Comparison of ENCODE assay signal across 8 mouse cellular contexts in genomic region chr12:105008752-105009178, GRCm38 (mm10). TPM values are rescaled to one million over a fixed set of nuclear protein-coding genes. Genes with fewer than 3 reads are reported as not detected.
DNase-seq lines count a peak whose midpoint lies in the region; ATAC-seq and TF ChIP-seq lines count a peak whose summit lies in the region.

No protein-coding gene starts in this region.

- H3K27ac ChIP-seq in testis, adult 2 months (ENCODE audit: control insufficient read depth, insufficient read depth, low read depth, low read length), result peak overlapping the region; percentile 59
- no peak overlapping the region for H3K27ac ChIP-seq in hindbrain, embryonic 12.5 days
- no peak overlapping the region for H3K27ac ChIP-seq in midbrain, embryonic 16.5 days (ENCODE audit: low read length)

- peak; percentile 56 for ATAC-seq in hindbrain, embryonic 12.5 days (ENCODE audit: low FRiP score)
- peak; percentile 67; the same call in 1 of the 2 replicates for ATAC-seq in midbrain, embryonic 16.5 days

- H3K4me1 ChIP-seq in testis, adult 2 months (ENCODE audit: control insufficient read depth, insufficient read depth, low read length), result peaks cover 16% of the 10 kb centered on the region
- peaks cover 19% of the 10 kb centered on the region for H3K4me1 ChIP-seq in hindbrain, embryonic 12.5 days
- peaks cover 11% of the 10 kb centered on the region for H3K4me1 ChIP-seq in midbrain, embryonic 16.5 days (ENCODE audit: control insufficient read depth, insufficient read depth, low read length)

- H3K27me3 ChIP-seq in testis, adult 2 months (ENCODE audit: control insufficient read depth, insufficient read depth, low read length), result no peaks in the 10 kb centered on the region
- peaks cover 57% of the 10 kb centered on the region for H3K27me3 ChIP-seq in hindbrain, embryonic 12.5 days
- peaks cover 34% of the 10 kb centered on the region for H3K27me3 ChIP-seq in midbrain, embryonic 16.5 days (ENCODE audit: control insufficient read depth, insufficient read depth, low read depth, low read length)

- no peak overlapping the region for H3K9ac ChIP-seq in hindbrain, embryonic 12.5 days
- H3K9ac ChIP-seq in midbrain, embryonic 16.5 days (ENCODE audit: low read depth, low read length), result no peak overlapping the region

- no peaks in the 10 kb centered on the region for H3K36me3 ChIP-seq in testis, adult 2 months (ENCODE audit: control insufficient read depth, insufficient read depth, low read length)
- H3K36me3 ChIP-seq in hindbrain, embryonic 12.5 days, result no peaks in the 10 kb centered on the region
- no peaks in the 10 kb centered on the region for H3K36me3 ChIP-seq in midbrain, embryonic 16.5 days (ENCODE audit: control insufficient read depth, insufficient read depth, low read length)

- TF ChIP-seq CTCF in testis, adult 2 months (IDR thresholded peaks at IDR 0.05; ENCODE audit: control insufficient read depth, insufficient read depth, insufficient replicate concordance, low read depth, low read length), result no peak

- TF ChIP-seq POLR2A in testis, adult 2 months (IDR thresholded peaks at IDR 0.05; ENCODE audit: control insufficient read depth, low read depth, low read length), result no peak

- WGBS in hindbrain, embryonic 12.5 days, result under 1% methylated on average over 13 of the region's 13 CpGs
- under 1% methylated on average over 13 of the region's 13 CpGs for WGBS in midbrain, embryonic 16.5 days

- peak overlapping the region; percentile 88 for H3K4me3 ChIP-seq in testis, adult 2 months (ENCODE audit: control insufficient read depth, low read depth, low read length)
- H3K4me3 ChIP-seq in hindbrain, embryonic 12.5 days, result peak overlapping the region; percentile 56
- H3K4me3 ChIP-seq in midbrain, embryonic 16.5 days (ENCODE audit: low read depth, low read length), result no peak overlapping the region

- no peak for DNase-seq in testis, postnatal 14 days (ENCODE audit: low spot score)
- peak; percentile 86 for DNase-seq in fibroblast of lung, adult 2 months (ENCODE audit: low read depth)
- DNase-seq in liver, result peak; percentile 69
- DNase-seq in thymus, postnatal 25 days, result peak; percentile 85
- DNase-seq in right cerebral cortex, postnatal 10 days (ENCODE audit: low spot score in 2 of 2), result no peak

- H3K9me3 ChIP-seq in hindbrain, embryonic 12.5 days (replicated peaks), result no peaks in the 10 kb centered on the region
- no peaks in the 10 kb centered on the region for H3K9me3 ChIP-seq in midbrain, embryonic 16.5 days (replicated peaks; ENCODE audit: control insufficient read depth, low read length, poor library complexity, severe bottlenecking)

- peak overlapping the region; percentile 97 for H3K4me2 ChIP-seq in hindbrain, embryonic 12.5 days (replicated peaks)
- H3K4me2 ChIP-seq in midbrain, embryonic 16.5 days (ENCODE audit: low read length), result peak overlapping the region; percentile 97

RNA-seq across cellular contexts. Expression of gene Syne3, which starts 0.8 kb away (rescaled TPM):
- polyA plus RNA-seq in testis, adult 2 months (2012; rRNA removed), result 7.5 and 7.8 TPM in 2 replicates
- 0.21 and 0.47 TPM in 2 replicates for polyA plus RNA-seq in hindbrain, embryonic 12.5 days (2016; fragmentation: Nextera tagmentation; extraction: Ambion mirVana)
- 0.16 and 0.25 TPM in 2 replicates for polyA plus RNA-seq in midbrain, embryonic 16.5 days (2015; fragmentation: Nextera tagmentation; extraction: Ambion mirVana)

RNA-seq across cellular contexts. Expression of gene Glrx5, which starts 23.7 kb away (rescaled TPM):
- 13.8 and 14.2 TPM in 2 replicates for polyA plus RNA-seq in testis, adult 2 months (2012; rRNA removed)
- polyA plus RNA-seq in hindbrain, embryonic 12.5 days (2016; fragmentation: Nextera tagmentation; extraction: Ambion mirVana), result 149 and 157 TPM in 2 replicates
- polyA plus RNA-seq in midbrain, embryonic 16.5 days (2015; fragmentation: Nextera tagmentation; extraction: Ambion mirVana), result 138 and 154 TPM in 2 replicates

Comparison
In these comparisons a context has a peak if more than half of its experiments do, and no peak if none do; other contexts are left out.
1. DNase-seq: peak in fibroblast of lung, adult 2 months (single experiment), liver (single experiment) and thymus, postnatal 25 days (single experiment); none in testis, postnatal 14 days (single experiment) and right cerebral cortex, postnatal 10 days (0 of 2).